Mouse (Mus musculus) hindbrain, embryonic 12.5 days (tissue): Measurements from ENCODE around the gene Tmed5. TPM values are rescaled to one million over a fixed set of nuclear protein-coding genes. Genes with fewer than 3 reads are reported as not detected.
A peak's percentile ranks its signal among the peaks of the same experiment; 100 is the strongest.

ENCODE experiments used
- ATAC-seq: fragments of 200-750 bp; cut with Nextera tagmentation; 2 replicates; pipeline ENCODE4 v1.8.0; 2017; ENCODE audit warnings: moderate TSS enrichment; ENCODE audit not compliant: low FRiP score
- H3K27ac ChIP-seq: fragments of 300-500 bp; sonication (generic); 2 replicates; pipeline ENCODE4 v1.5.1; 2016; ENCODE audit warnings: mild to moderate bottlenecking
- H3K27me3 ChIP-seq: fragments of 300-500 bp; sonication (generic); 2 replicates; pipeline ENCODE4 v1.6.1; 2016; ENCODE audit warnings: mild to moderate bottlenecking
- H3K36me3 ChIP-seq: fragments of 300-500 bp; sonication (generic); 2 replicates; pipeline ENCODE4 v1.6.1; 2016; ENCODE audit warnings: mild to moderate bottlenecking
- H3K4me1 ChIP-seq: fragments of 300-500 bp; sonication (generic); 2 replicates; pipeline ENCODE4 v1.6.1; 2016
- H3K4me2 ChIP-seq: fragments of 300-500 bp; sonication (generic); replicated peaks from 2 replicates; pipeline ENCODE4 v1.6.1; 2016; ENCODE audit warnings: mild to moderate bottlenecking
- H3K4me3 ChIP-seq: fragments of 300-500 bp; sonication (generic); 2 replicates; pipeline ENCODE4 v1.5.1; 2016; ENCODE audit warnings: mild to moderate bottlenecking
- H3K9ac ChIP-seq: fragments of 300-500 bp; sonication (generic); 2 replicates; pipeline ENCODE4 v1.6.1; 2016; ENCODE audit warnings: mild to moderate bottlenecking, moderate library complexity
- H3K9me3 ChIP-seq: fragments of 300-500 bp; sonication (generic); replicated peaks from 2 replicates; pipeline ENCODE4 v1.6.1; 2016; ENCODE audit warnings: mild to moderate bottlenecking
- WGBS: fragments of 180-500 bp; shearing (Covaris S2); methylation state at CpG from one replicate; pipeline ENCODE4 v1.1.7; 2016; 5-methylcytosine and 5-hydroxymethylcytosine counted together
- polyA plus RNA-seq: library from polyadenylated mRNA; unstranded; fragments of >200 nt; fragmentation: Nextera tagmentation; extraction: Ambion mirVana; gene quantifications from 2 replicates; pipeline ENCODE4 v1.2.1, GENCODE M21; 2016

The Tmed5 gene
- polyA plus RNA-seq, 1 experiment from 2014 or later: 30.4 TPM

DNA sequence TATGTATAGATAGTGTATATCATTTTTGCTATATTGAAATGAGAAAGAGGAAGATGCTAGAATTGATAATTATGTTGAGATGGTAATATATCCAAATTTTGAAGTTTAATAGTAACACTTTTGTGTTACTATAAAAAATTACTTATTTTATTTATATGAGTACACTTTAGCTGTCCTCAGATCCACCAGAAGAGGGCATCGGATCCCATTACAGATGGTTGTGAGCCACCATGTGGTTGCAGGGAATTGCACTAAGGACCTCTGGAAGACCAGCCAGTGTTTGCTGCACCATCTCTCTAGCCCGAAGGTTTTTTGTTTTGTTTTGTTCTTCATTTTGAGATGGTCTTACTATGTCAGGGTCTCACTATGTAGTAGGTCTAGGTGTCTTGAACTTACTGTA is 47.0 kb downstream of the Tmed5 start:
- WGBS: 95% methylated on average over 2 of the region's 2 CpGs
- peaks cover 55% of the 10 kb centered on the region for H3K36me3 ChIP-seq

DNA sequence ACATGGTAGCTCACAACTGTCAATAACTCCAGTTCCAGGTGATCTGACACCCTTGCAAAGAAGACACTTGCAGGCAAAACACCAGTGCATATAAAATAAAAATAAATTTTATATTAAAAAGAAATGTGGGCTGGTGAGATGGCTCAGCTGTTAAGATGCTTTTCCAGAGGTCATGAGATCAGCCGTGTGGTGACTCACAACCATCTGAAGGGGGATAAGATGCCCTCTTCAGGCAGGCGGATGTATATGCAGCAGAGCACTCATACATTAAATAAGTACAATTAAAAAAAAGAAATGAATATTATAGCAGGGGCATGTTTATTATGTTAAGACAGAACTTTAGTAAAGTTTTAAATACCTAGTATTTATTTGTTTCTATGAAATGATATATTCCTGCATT is 50.0 kb downstream of the Tmed5 start:
- Histone ChIP-seq H3K36me3 (peaks cover 43% of the 10 kb centered on the region), H3K4me3 (no peak overlapping the region)
- no peak for ATAC-seq

More for the DNA sequence above, 47.0 kb downstream of the Tmed5 start:
- Histone ChIP-seq H3K4me3 (no peak overlapping the region), H3K9ac (no peak overlapping the region), H3K4me1 (no peaks in the 10 kb centered on the region), H3K4me2 (no peak overlapping the region), H3K27ac (no peak overlapping the region), H3K27me3 (no peaks in the 10 kb centered on the region), H3K9me3 (no peaks in the 10 kb centered on the region)
- ATAC-seq: no peak

GRCm38 (mm10) chr5:108079603-108080002 is 52.8 kb downstream of the Tmed5 start:
- no peak overlapping the region for H3K27ac ChIP-seq
- no peaks in the 10 kb centered on the region for H3K4me1 ChIP-seq
- no peak overlapping the region for H3K4me3 ChIP-seq
- H3K9ac ChIP-seq: no peak overlapping the region
- no peaks in the 10 kb centered on the region for H3K9me3 ChIP-seq
- ATAC-seq: no peak
- no peak overlapping the region for H3K4me2 ChIP-seq
- no peaks in the 10 kb centered on the region for H3K27me3 ChIP-seq
- H3K36me3 ChIP-seq: peaks cover 38% of the 10 kb centered on the region

More for the DNA sequence above, 50.0 kb downstream of the Tmed5 start:
- Histone ChIP-seq H3K9me3 (no peaks in the 10 kb centered on the region), H3K4me1 (no peaks in the 10 kb centered on the region), H3K27me3 (no peaks in the 10 kb centered on the region), H3K9ac (no peak overlapping the region), H3K4me2 (no peak overlapping the region), H3K27ac (no peak overlapping the region)
- WGBS: 46% methylated on average over 2 of the region's 2 CpGs

DNA sequence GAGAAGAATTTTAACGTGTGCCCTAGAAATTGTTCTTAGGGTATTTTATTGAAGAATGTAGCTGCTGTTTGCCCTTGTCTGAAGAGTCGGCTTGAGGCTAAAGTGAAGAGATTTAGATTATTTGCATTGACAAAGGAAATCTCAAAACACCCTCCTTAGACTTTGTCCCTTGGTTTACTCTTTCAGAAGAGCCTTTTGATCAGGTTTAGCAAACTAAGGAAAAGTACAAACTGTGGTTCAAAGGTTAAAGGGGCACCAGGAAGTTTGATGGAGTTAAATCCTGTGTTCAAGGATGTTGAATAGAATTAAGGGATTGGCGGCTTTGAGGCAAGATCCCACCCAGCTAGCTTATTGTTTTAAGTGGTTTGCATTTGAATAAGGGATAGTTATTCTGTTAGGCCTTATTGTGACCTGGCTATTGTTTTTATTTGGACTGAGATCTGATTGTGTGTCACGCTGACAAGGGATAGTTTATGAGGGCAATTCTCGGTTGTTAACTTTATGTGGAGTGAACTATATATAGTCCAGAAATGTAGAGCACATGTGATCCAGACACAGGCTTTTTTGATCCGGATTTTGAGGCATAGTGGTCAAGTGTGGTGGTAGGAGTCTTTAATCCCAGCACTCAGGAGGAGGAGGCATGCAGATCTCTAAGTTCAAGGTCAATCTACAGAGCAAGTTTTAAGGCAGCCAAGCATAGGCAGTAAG is 55.4 kb downstream of the Tmed5 start:
- H3K27ac ChIP-seq: no peak overlapping the region
- no peaks in the 10 kb centered on the region for H3K9me3 ChIP-seq
- H3K4me1 ChIP-seq: no peaks in the 10 kb centered on the region
- 69% methylated on average over 6 of the region's 6 CpGs for WGBS
- no peak overlapping the region for H3K4me2 ChIP-seq
- no peak overlapping the region for H3K4me3 ChIP-seq
- peaks cover 44% of the 10 kb centered on the region for H3K36me3 ChIP-seq
- H3K27me3 ChIP-seq: no peaks in the 10 kb centered on the region
- ATAC-seq: no peak
- H3K9ac ChIP-seq: no peak overlapping the region

- Histone ChIP-seq H3K9ac (no peak overlapping the region), H3K27ac (no peak overlapping the region), H3K4me3 (no peak overlapping the region), H3K4me2 (no peak overlapping the region), H3K4me1 (no peaks in the 10 kb centered on the region), H3K36me3 (peaks cover 51% of the 10 kb centered on the region), H3K9me3 (no peaks in the 10 kb centered on the region), H3K27me3 (no peaks in the 10 kb centered on the region)
- no peak for ATAC-seq
Observed at GRCm38 (mm10) chr5:108076241-108076640, 56.2 kb downstream of the Tmed5 start.

- Histone ChIP-seq H3K4me1 (peaks cover 4% of the 10 kb centered on the region), H3K27me3 (no peaks in the 10 kb centered on the region), H3K4me2 (no peak overlapping the region), H3K9ac (no peak overlapping the region), H3K9me3 (no peaks in the 10 kb centered on the region), H3K36me3 (peaks cover 66% of the 10 kb centered on the region), H3K27ac (no peak overlapping the region), H3K4me3 (no peak overlapping the region)
- 97% methylated on average over 1 of the region's 1 CpGs for WGBS
- no peak for ATAC-seq
Observed at GRCm38 (mm10) chr5:108072301-108072700, 60.1 kb downstream of the Tmed5 start.

DNA sequence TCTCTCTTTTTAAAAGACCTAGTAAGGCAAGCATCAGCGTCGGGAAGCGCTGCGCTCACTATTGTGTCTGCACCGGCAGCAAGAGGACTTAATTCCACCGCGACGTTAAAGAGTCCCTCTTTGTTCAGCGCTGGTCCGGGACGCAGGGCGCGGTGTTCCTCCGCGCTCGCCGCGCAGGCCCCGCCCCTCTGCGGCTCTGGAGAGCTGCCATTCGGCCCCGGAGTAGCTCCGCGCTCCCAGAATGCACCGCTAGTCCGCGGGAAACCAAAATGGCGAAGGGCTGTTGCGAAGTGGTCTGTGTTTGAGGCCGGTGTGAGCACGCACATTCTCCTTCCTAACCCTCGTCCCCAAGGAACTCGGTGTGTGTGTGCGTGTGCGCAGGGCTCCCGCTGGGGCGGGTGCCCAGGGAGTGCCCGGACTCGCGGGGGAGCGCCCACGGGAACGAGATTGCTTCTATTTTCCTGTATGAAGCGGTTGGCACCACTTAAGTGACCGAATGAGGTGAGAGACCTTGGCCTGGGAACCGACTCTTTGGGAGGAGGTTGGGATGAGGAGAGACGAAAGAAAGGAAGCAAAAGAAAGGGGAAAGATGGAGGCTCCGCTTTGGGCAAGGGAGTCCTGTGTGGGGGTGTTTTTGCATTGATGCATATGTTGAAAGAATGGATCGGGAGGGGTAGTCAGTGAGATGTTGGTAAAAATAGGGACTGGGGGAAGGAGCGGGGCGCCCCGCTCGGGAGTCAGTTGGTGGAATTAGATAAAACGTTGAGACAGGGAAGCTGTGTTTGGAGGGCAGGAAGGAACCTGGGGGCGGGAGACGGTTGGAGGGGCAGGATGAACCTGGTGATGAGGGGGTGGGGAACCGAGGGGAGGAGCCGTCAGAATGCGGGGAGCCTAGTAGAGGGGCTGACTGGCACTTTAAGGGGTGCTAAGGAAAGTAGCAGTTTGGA is 66.7 kb downstream of the Tmed5 start, which contains the start of gene Mtf2:
Gene Mtf2 (plus strand): TSS at position 210 of the 947 bp plus-strand sequence.
- Histone ChIP-seq H3K4me2 (peak within 1 kb of the TSS; percentile 68), H3K27ac (peak within 1 kb of the TSS; percentile 97), H3K9ac (peak within 1 kb of the TSS; percentile 96), H3K4me1 (peaks cover 9% of the 10 kb centered on the region), H3K9me3 (no peaks in the 10 kb centered on the region), H3K27me3 (no peaks in the 10 kb centered on the region), H3K4me3 (peak within 1 kb of the TSS; percentile 88), H3K36me3 (peaks cover 18% of the 10 kb centered on the region)
- WGBS: under 1% methylated on average over 59 of the region's 59 CpGs
- peak; percentile 94 for ATAC-seq

- no peaks in the 10 kb centered on the region for H3K36me3 ChIP-seq
- ATAC-seq: no peak
- H3K4me3 ChIP-seq: no peak overlapping the region
- H3K27me3 ChIP-seq: no peaks in the 10 kb centered on the region
- H3K4me1 ChIP-seq: no peaks in the 10 kb centered on the region; the same call in 1 of the 2 replicates
- 93% methylated on average over 9 of the region's 9 CpGs for WGBS
- H3K27ac ChIP-seq: no peak overlapping the region
- no peak overlapping the region for H3K9ac ChIP-seq
- H3K4me2 ChIP-seq: no peak overlapping the region
- H3K9me3 ChIP-seq: no peaks in the 10 kb centered on the region
Observed at GRCm38 (mm10) chr5:108060413-108060812, 72.0 kb downstream of the Tmed5 start.

Other genes with a start within 250 kb of the Tmed5 start
- 59.8 and 66.8 TPM in 2 replicates for gene Rpl5, start 232.1 kb downstream of the Tmed5 start, polyA plus RNA-seq
- 31.0 and 31.4 TPM in 2 replicates for gene Fam69a, start 145.5 kb downstream of the Tmed5 start, polyA plus RNA-seq
- 134 and 142 TPM in 2 replicates for gene Mtf2, start 66.9 kb downstream of the Tmed5 start, polyA plus RNA-seq
- 7.3 and 7.7 TPM in 2 replicates for gene Ccdc18, start 255 bp upstream of the Tmed5 start, polyA plus RNA-seq
- gene Dr1, start 136.3 kb upstream of the Tmed5 start, polyA plus RNA-seq: 46.7 and 51.4 TPM in 2 replicates
- 6.7 and 7.0 TPM in 2 replicates for gene Pigg, start 180.0 kb upstream of the Tmed5 start, polyA plus RNA-seq
- gene Gm42517, start 235.3 kb upstream of the Tmed5 start, polyA plus RNA-seq: 0.14 and 0.40 TPM in 2 replicates